Mouse (Mus musculus) E14TG2a.4 (cell line): ENCODE data around the gene Csnk2b.

Source experiments
- CTCF ChIP-seq: conservative IDR thresholded peaks from 2 replicates; pipeline ENCODE4 v1.5.1; 2014; ENCODE audit warnings: low read length
- NANOG ChIP-seq: IDR thresholded peaks from 2 replicates; pipeline ENCODE4 v1.6.1; 2014; ENCODE audit warnings: borderline replicate concordance, low read length, mixed read lengths
- POU5F1 ChIP-seq: IDR thresholded peaks from 2 replicates; pipeline ENCODE4 v1.6.1; 2014; ENCODE audit warnings: low read length, borderline replicate concordance

DNA sequence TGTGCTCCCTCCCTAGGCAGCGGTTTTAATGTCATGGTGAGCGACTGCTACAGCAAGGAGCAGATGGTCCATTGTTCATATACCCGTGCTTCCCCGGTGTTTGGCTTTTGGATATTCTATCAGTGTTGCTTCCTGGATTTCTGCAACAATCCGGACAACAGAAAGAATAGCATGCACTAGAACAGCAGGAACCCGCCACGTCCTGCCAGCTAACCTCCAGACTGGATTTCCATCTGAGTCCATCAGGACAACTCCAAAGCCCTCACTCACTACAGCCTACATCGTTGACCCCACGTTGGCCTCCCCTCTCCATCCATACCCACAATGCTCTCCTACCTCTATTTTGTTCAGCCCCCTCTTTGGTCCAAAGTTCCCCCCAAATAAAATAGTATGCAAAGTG, 10.1 kb downstream of the Csnk2b start:
- no peak for TF ChIP-seq CTCF
- no peak for TF ChIP-seq NANOG
- TF ChIP-seq POU5F1 = no peak
